Mouse (Mus musculus) CH12.LX (cell line): ENCODE results near the gene Atp8b4. TPM values are rescaled to one million over a fixed set of nuclear protein-coding genes. Genes with fewer than 3 reads are reported as not detected.

Source experiments
- DNase-seq: peaks from one replicate; pipeline ENCODE4 v3.0.0-alpha.2; 2013; ENCODE audit errors: extremely low read depth
- H3K27ac ChIP-seq: 2 replicates; pipeline ENCODE4 v1.5.1; 2012; ENCODE audit warnings: low read depth, mild to moderate bottlenecking, control low read depth, moderate library complexity; ENCODE audit not compliant: insufficient read depth
- H3K27me3 ChIP-seq: replicated peaks from 2 replicates; pipeline ENCODE3; 2012; ENCODE audit warnings: inconsistent platforms
- H3K36me3 ChIP-seq, 2 experiments: replicated peaks in 1 of 2; 2 replicates each; pipeline versions ENCODE3 to v1.6.1; 2012; ENCODE audit warnings: inconsistent platforms in 1 of 2, low read length in 1 of 2, mild to moderate bottlenecking in 1 of 2, mixed read lengths in 1 of 2, moderate library complexity in 1 of 2; ENCODE audit not compliant: control insufficient read depth in 1 of 2, insufficient read depth in 1 of 2
- H3K4me1 ChIP-seq, 2 experiments: 2 replicates each; pipeline ENCODE4 v1.6.1; 2012; ENCODE audit warnings: inconsistent platforms in 1 of 2, moderate library complexity in 1 of 2; ENCODE audit not compliant: insufficient read depth in 2 of 2, control insufficient read depth in 1 of 2
- H3K4me2 ChIP-seq: 2 replicates; pipeline ENCODE4 v1.6.1; 2012; ENCODE audit warnings: low read depth, mild to moderate bottlenecking, control low read depth; ENCODE audit not compliant: poor library complexity, insufficient read depth, severe bottlenecking
- H3K4me3 ChIP-seq, 3 experiments: fragments of 150-350 bp in 1 of 3; sonication (generic) in 1 of 3; replicated peaks in 1 of 3; 2 replicates each; pipeline versions ENCODE3 to v1.5.1; 2011 to 2012; ENCODE audit warnings: low read depth in 2 of 3, low read length in 2 of 3, mild to moderate bottlenecking in 2 of 3, moderate library complexity in 2 of 3, control low read depth in 1 of 3, improper control_type of control experiment in 1 of 3, inconsistent platforms in 1 of 3, mixed read lengths in 1 of 3; ENCODE audit not compliant: poor library complexity in 1 of 3
- H3K79me2 ChIP-seq: replicated peaks from 2 replicates; pipeline ENCODE4 v1.6.1; 2012; ENCODE audit warnings: mild to moderate bottlenecking, moderate library complexity; ENCODE audit not compliant: control insufficient read depth, poor library complexity, insufficient read depth, severe bottlenecking; ENCODE audit errors: extremely low read depth
- H3K9ac ChIP-seq: 2 replicates; pipeline ENCODE4 v1.6.1; 2012; ENCODE audit warnings: low read depth, mild to moderate bottlenecking, control low read depth, moderate library complexity; ENCODE audit not compliant: insufficient read depth
- H3K9me3 ChIP-seq: replicated peaks from 2 replicates; pipeline ENCODE3; 2012; ENCODE audit warnings: low read length, inconsistent platforms, mixed read lengths
- E2F4 ChIP-seq: IDR thresholded peaks from 2 replicates; pipeline ENCODE4 v1.6.1; 2011; ENCODE audit warnings: low read depth, low read length, improper control_type of control experiment; ENCODE audit not compliant: insufficient replicate concordance
- ELF1 ChIP-seq: IDR thresholded peaks from 2 replicates; pipeline ENCODE4 v1.6.1; 2014; ENCODE audit warnings: low read depth, mild to moderate bottlenecking, inconsistent platforms, low read length, improper control_type of control experiment
- EP300 ChIP-seq: IDR thresholded peaks from 2 replicates; pipeline ENCODE4 v1.6.1; 2011; ENCODE audit warnings: low read length, improper control_type of control experiment
- KAT2A ChIP-seq: IDR thresholded peaks from 2 replicates; pipeline ENCODE4 v1.6.1; 2012; ENCODE audit warnings: low read length, improper control_type of control experiment, inconsistent platforms; ENCODE audit not compliant: insufficient replicate concordance
- MAFK ChIP-seq: IDR thresholded peaks from 2 replicates; pipeline ENCODE4 v1.6.1; 2011; ENCODE audit warnings: low read length, improper control_type of control experiment; ENCODE audit not compliant: insufficient replicate concordance
- NRF1 ChIP-seq: IDR thresholded peaks from 2 replicates; pipeline ENCODE4 v1.6.1; 2014; ENCODE audit warnings: low read depth, mild to moderate bottlenecking, inconsistent platforms, low read length, improper control_type of control experiment, moderate library complexity
- USF2 ChIP-seq: conservative IDR thresholded peaks from 2 replicates; pipeline ENCODE4 v1.6.1; 2011; ENCODE audit warnings: low read depth, low read length, improper control_type of control experiment
- dilution Hi-C: fragments of 300-500 bp; cut with MboI; formaldehyde crosslinking; loops from 2 replicates; pipeline ENCODE4 v1.14.3; 2020; ENCODE audit warnings: low sequenced_read_pairs; ENCODE audit not compliant: extremely low pct_unique_long_range_greater_than_20kb, extremely low pct_ligation_motif_present
- in situ Hi-C: fragments of 300-500 bp; cut with MboI; formaldehyde crosslinking; loops from 3 replicates; pipeline ENCODE4 v1.14.3; 2019; ENCODE audit warnings: low sequenced_read_pairs, low pct_ligation_motif_present, low pct_unique_long_range_greater_than_20kb, mixed read lengths
- polyA plus RNA-seq: library from polyadenylated mRNA; unstranded; fragments of >175 nt; gene quantifications from 2 replicates; pipeline ENCODE4 v1.2.1, GENCODE M21; 2012; ENCODE audit warnings: low read depth; ENCODE audit not compliant: insufficient read length
- total RNA-seq, 2 experiments: library from RNA; depleted of rRNA; stranded (reverse); fragments of 300-350 nt in 1 of 2; fragments of >200 nt in 1 of 2; gene quantifications; 2 replicates each; pipeline ENCODE4 v1.2.3; 2012 to 2014

The Atp8b4 gene
- total and polyA plus RNA-seq, 3 experiments = 0.50 to 1.9 (median 0.79) TPM

DNA sequence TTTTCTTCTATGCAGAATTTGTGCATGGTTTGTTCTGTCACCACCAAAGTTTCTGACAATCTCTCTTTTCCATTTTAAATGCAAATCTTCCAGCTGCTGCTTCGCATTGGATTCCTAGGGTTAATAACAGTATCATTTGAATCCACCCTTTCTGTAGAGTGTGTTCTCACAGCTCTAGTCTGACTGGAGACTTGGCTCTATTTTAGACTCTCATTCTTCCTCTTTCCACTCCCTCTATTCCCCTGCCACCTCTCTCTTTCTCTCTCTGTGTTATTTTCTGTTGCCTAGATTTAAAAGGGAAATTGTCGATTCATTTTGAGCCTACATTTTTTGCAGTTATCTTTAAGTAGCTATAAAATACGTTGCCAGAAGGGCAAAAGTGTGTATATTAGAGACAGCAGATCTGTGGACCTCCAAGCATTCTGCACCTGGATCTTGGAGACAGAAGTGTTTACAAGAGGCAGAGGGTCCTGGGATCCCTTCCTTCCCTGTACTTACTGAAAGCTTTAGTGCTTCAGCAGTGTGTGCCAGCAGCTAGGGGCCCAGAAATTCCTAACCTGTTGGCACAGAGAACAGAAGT is 225.6 kb downstream of the Atp8b4 start:
- in situ Hi-C loops (no loop called here), dilution Hi-C loops (no loop called here)
- DNase-seq = peak; percentile 29
- Histone ChIP-seq H3K27me3 (no peaks in the 10 kb centered on the region), H3K4me3 (no peak overlapping the region), H3K4me1 (peaks cover 0 to 19% of the 10 kb centered on the region in 2 experiments; a peak in 2 of 4 replicates), H3K4me2 (no peak overlapping the region), H3K79me2 (no peaks in the 10 kb centered on the region), H3K9ac (no peak overlapping the region), H3K27ac (no peak overlapping the region), H3K36me3 (no peaks in the 10 kb centered on the region), H3K9me3 (no peaks in the 10 kb centered on the region)
- TF ChIP-seq NRF1 (no peak), EP300 (peak; percentile 40; the same call in 1 of the 2 replicates)

GRCm38 (mm10) chr2:126274311-126274710 is 226.2 kb downstream of the Atp8b4 start:
- no peak for TF ChIP-seq MAFK
- TF ChIP-seq KAT2A = no peak
- TF ChIP-seq USF2 = no peak
- TF ChIP-seq EP300 = no peak
- TF ChIP-seq E2F4 = no peak
- TF ChIP-seq ELF1 = no peak
- H3K27ac ChIP-seq = no peak overlapping the region
- no peaks in the 10 kb centered on the region for H3K79me2 ChIP-seq
- H3K4me2 ChIP-seq = no peak overlapping the region
- DNase-seq = no peak
- H3K9me3 ChIP-seq = no peaks in the 10 kb centered on the region
- H3K27me3 ChIP-seq = no peaks in the 10 kb centered on the region
- in situ Hi-C loops = no loop called here
- dilution Hi-C loops = no loop called here
- no peaks in the 10 kb centered on the region for H3K36me3 ChIP-seq
- no peak overlapping the region for H3K9ac ChIP-seq
- H3K4me3 ChIP-seq = no peak overlapping the region
- peaks cover 0 to 19% of the 10 kb centered on the region in 2 experiments; a peak in 2 of 4 replicates for H3K4me1 ChIP-seq

Other genes starting within 250 kb of the Atp8b4 start
- gene Slc27a2, start 51.7 kb upstream of the Atp8b4 start, total RNA-seq (2012; rRNA removed) = not detected in 2 replicates
- gene Slc27a2, start 51.7 kb upstream of the Atp8b4 start, total RNA-seq (2014; rRNA removed) = not detected in 2 replicates
- gene Slc27a2, start 51.7 kb upstream of the Atp8b4 start, polyA plus RNA-seq = not detected in 2 replicates
- gene Hdc, start 118.6 kb upstream of the Atp8b4 start, total RNA-seq (2012; rRNA removed) = 0.80 and 1.8 TPM in 2 replicates
- gene Hdc, start 118.6 kb upstream of the Atp8b4 start, total RNA-seq (2014; rRNA removed) = 1.5 and 2.9 TPM in 2 replicates
- gene Hdc, start 118.6 kb upstream of the Atp8b4 start, polyA plus RNA-seq = 1.1 and 1.6 TPM in 2 replicates
- gene Gabpb1, start 175.7 kb upstream of the Atp8b4 start, total RNA-seq (2012; rRNA removed) = 23.9 and 25.5 TPM in 2 replicates
- gene Gabpb1, start 175.7 kb upstream of the Atp8b4 start, total RNA-seq (2014; rRNA removed) = 50.1 and 56.8 TPM in 2 replicates
- 50.2 and 52.1 TPM in 2 replicates for gene Gabpb1, start 175.7 kb upstream of the Atp8b4 start, polyA plus RNA-seq
- 24.2 TPM in 2 replicates for gene Usp8, start 206.7 kb upstream of the Atp8b4 start, total RNA-seq (2012; rRNA removed)
- gene Usp8, start 206.7 kb upstream of the Atp8b4 start, total RNA-seq (2014; rRNA removed) = 23.5 and 24.1 TPM in 2 replicates
- 41.5 and 43.0 TPM in 2 replicates for gene Usp8, start 206.7 kb upstream of the Atp8b4 start, polyA plus RNA-seq